Mouse (Mus musculus) ES-Bruce4 (cell line): ENCODE measurements at regions not wholly inside any gene's neighbourhood (a gene's known extent, or its start where the extent isn't known, plus 50 kb on each side); places are given as distances from the start of the nearest gene placed in this dataset.

Experiments used
- CTCF ChIP-seq: IDR thresholded peaks from one replicate; pipeline ENCODE4 v1.8.1; 2011; ENCODE audit warnings: low read depth, low read length
- EP300 ChIP-seq: IDR thresholded peaks from 2 replicates; pipeline ENCODE4 v1.6.1; 2011; ENCODE audit warnings: low read depth, low read length; ENCODE audit not compliant: insufficient read depth

- TF ChIP-seq CTCF (no peak), EP300 (no peak)
Measured at GRCm38 (mm10) chr13:44132510-44132909, 347.9 kb downstream of the Cd83 start.
